Mouse (Mus musculus): ENCODE data around the gene Oscp1.

The Oscp1 gene

DNA sequence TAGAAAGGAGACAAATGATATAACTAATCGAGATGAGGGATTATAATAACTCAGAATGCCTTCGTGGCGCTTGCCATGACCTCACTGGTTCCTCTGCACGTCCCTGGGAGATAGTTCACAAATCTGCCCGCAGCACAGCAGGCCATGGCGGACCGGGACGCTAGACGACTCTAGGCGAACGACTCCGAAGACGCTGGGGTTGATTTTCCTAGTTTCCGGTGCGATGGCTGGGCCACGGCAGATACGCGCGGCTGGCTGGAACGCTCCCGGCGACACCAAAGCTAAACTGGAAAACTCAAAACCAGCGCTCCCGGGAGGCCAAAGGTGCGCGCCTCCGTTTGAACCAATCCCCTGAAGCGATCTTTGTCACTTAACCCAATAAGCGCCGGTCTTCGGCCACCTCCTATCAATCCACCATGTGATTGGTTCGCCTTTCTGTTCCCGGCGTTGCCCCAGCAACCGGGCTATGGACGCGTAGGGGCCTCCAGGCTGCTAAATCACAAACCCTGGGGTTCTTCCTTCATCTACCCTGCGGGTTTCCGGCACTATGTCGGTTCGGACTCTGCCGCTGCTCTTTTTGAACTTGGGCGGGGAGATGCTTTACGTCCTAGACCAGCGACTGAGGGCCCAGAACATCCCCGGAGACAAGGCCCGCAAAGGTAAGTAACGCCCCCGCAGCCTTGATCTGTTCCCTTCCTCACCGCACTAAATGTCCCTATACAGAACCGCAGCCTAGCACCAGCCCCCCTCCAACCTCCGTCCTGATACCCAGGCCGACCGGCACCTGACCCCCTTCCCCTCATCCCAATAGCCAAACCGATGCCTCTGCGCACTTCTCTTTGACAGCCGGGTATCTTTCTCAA is at the start of gene Oscp1:
TSS of gene Oscp1 (plus strand) at position 432 of the 863 bp plus-strand sequence.
- peak; percentile 91 to 94 for DNase-seq

DNA sequence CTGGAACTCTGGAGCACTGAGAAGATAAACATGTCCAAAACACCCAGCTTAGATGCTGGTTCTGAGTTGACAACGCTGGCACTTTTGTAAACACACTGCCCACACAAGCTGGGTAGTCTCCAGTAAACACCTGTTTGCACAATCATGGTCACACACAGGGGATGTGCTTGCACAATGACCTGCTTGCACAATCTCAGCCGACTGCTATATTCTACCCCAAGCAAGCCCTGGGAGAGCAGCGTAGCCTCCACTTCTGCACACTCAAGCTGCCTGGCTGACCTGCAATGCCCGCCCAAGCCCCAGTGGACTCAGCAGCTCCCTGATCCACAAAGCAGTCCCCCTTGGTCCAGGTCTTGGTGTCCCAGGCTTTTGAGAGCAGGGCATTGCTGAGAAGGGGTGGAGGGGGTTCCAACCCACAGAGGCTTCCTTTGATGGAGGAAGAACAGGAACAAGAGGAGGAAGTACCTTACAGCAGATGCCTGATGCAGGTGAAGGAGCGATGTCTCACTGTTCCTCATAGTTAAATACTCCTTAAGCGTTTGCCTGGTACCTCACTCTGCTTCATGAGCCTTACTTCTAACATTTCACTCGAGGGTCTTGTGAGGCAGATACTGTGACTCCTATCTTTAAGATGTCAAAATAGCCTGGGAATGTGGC is 40.6 kb upstream of the Oscp1 start:
- peak; percentile 49 to 60 for DNase-seq

DNA sequence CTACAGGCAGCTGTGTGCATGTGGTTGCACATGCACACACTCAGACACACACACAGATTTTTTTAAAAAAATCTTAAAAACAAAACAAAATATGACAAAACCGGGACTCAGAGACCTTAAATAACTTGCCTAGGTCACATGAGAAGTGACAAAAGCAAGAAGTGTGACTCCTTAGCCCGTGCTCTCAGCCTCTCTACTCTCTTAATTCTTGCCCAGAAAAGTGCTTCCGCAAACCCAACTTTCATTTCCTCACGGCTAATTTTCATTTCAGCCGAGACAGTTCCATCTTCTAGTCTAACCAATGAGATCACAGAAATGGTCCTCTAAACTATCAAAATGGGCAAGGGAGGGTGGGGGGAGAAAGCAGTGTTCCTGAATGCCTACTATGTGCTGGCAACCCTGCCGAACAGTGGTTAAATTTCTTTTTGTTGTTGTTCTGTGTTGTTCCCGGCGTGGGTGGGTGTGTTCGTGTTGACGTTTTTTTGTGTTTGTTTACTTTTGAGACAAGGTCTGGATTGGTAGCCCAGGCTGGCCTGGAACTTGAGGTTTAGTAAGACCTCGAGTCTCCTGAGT is 39.3 kb upstream of the Oscp1 start:
- DNase-seq, result peak in 1 of 2 experiments; percentile 18

DNA sequence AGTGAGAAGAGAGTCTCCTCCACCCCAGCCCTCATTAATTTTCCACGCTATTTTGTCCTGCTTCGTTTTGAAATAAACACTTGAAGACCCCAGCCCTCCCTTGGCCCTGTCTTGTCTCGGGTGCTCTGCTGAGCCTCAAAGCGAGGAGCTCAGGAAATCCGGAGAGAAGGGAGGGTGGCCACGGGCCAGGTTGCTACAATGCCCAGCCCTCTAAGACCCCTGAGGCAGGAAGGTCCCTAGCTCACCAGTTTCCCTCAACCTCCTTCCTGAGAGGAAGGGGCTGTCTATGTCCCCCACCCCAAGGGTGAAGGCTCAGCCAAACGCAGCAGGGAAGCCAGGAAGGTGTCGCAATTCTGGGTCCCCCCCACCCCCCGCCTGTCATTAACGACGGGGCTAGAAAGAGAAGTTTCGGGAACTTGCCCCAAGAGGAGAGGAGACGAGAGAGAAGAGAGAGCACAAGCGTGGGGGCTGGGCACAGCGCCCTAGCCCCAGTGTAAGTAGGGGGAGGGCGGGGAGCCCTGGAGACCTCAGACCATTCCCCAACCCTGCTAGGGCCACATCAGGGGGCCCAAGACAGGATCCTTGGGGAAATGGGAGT is 34.0 kb upstream of the Oscp1 start, which contains the start of gene Csf3r:
TSS of gene Csf3r (plus strand) at position 248 of the 598 bp plus-strand sequence.
- DNase-seq, result no peak

DNA sequence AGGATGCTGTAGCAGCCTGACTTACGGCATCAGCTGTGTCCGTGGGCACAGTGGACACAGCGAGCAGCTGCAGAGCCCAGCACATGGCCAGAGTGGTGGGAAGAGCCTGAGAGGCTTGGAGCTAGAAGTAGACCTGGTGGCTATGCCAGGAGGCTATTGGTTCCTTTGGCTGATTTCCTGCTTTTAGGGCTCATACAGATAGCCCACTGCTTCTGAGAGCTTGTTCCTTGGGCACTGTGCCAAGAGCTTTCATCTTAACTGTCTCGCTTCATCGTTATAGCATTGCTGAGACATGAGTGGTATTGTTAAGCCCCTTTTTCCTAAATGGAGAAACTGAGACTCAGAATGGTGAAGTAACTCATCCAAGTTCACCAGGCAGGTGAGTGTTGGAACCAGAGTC is 32.6 kb upstream of the Oscp1 start:
- no peak for DNase-seq

DNA sequence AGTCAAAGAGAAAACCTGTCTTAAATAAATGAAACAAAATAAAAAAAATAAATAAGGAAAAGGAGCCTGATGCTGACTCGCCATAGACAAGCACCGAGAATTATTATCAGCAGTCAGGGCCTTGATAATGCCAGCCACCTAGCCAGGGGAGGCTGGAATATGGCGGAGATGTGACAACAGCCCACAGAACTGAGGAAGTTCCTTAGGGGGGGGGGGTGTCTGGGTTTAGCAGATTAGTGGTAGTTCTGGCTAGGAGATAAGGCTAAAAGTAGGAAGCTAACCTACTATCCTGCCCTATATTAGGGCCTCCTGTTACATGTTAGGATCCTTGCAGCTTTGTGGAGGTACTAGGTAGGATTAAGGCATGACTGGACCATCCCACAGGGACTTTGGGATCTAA is 30.4 kb upstream of the Oscp1 start:
- DNase-seq, result no peak

DNA sequence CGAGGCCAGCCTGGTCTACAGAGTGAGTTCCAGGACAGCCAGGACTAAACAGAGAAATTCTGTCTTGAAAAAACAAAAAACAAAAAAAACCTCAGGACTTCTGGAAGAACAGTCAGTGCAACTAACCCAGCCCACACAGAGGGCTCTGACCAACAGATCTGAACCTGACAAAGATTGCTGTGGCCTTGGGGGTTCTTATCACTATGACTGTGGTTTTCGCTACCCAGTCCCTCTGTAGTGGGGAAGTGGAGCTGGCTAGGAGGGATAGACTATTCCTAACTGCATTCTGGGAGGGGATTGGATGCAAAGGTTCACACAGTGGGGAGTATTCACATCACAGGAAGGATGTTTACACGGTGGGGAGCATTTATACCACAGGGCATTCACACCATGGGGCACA is 29.3 kb upstream of the Oscp1 start:
- no peak for DNase-seq

DNA sequence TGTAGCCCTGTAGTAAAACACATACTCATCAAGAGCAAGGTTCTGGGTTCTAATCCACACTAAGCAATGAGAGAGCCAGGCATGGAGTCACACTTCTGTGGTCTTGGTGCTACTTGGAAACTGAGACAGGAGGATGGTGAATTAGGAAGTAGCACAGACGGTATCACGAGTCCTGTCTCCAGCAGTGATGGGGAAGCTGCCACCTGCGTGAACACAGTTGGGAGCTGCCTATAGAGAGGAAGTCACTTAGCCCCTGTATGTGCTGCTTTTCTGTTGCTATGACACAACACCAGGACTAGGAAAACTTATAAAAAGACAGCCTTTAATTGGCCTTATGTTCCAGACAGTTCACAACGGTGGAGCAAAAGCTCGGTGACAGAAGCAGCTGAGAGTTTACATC is 27.7 kb upstream of the Oscp1 start:
- no peak for DNase-seq

DNA sequence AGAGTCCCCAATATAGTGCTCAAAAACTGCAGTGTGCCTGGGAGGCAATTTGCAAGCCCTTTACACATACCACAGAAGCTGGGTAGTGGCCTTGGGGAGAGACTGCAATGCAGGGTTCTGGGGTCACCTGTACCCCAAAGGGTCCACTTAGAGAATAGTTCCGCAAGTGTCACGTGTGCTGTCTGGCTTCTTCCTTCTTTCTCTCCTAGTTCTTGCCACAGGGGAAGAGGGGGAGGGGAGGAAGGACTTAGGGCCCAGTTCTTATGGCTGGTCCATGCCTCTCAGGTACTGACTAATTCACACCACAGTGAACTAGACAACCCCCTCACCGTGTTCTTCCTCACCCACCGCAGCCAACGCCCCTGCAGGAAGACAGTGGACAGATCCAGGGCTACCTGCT is 23.0 kb upstream of the Oscp1 start:
- peak in 1 of 2 experiments; percentile 13 for DNase-seq

DNA sequence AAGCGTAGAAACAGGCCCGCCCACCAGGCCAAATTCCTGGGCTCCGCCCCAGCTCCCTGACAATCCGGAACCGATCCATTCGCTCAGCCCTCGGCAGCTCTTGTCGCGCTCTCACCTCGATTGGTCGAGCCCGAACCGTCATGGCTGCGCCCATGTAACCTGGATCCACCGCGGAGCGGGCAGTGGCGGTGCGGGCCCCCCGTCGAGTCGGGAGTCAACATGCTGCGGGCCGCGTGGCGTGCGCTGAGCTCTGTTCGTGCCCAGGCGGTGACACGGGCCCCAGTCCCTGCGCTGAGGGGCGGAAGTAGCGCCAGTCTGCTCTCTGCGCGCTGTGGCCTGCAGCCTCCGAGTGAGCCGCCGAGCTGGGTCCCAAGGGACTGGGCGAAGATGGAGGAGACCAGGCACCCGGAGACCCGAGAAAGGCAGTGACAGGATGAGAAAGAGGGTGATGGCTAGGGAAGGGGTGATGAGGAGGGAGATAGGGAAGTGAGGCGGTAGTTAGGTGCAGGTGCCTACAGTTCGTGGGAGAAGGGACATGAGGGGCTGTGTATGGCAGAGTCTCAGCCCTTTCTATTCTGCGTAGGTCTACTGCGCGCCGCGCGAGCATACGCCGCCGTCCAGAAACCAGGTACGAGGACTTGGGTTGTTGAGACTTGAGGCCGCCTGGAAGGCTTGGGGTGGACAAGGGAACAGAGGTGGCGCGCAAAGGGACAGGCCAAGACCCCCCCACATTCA is 11.3 kb upstream of the Oscp1 start, which contains the start of gene Mrps15:
TSS of gene Mrps15 (plus strand) at position 75 of the 735 bp plus-strand sequence.
- DNase-seq, result peak; percentile 89 to 91

DNA sequence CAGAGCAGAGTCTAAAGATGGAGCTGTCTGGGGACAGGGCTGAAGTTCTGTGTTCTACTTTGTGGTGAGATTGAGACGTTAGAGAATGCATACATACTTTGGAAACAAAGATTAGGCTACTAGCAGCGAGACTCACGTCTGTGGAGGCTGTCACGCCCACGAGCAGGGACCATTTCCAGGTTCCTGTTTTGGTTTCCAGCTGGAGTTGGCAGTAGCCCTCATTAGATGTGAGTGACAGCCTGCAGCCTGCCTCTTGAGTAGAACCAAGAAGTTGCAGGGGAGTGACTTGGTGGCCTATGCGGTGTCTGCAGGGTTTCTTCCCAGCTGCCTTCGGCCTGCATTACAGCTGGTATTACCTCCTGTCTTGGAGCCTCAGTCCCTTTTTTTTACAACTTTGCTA is 6.7 kb upstream of the Oscp1 start:
- peak; percentile 48 to 62 for DNase-seq

DNA sequence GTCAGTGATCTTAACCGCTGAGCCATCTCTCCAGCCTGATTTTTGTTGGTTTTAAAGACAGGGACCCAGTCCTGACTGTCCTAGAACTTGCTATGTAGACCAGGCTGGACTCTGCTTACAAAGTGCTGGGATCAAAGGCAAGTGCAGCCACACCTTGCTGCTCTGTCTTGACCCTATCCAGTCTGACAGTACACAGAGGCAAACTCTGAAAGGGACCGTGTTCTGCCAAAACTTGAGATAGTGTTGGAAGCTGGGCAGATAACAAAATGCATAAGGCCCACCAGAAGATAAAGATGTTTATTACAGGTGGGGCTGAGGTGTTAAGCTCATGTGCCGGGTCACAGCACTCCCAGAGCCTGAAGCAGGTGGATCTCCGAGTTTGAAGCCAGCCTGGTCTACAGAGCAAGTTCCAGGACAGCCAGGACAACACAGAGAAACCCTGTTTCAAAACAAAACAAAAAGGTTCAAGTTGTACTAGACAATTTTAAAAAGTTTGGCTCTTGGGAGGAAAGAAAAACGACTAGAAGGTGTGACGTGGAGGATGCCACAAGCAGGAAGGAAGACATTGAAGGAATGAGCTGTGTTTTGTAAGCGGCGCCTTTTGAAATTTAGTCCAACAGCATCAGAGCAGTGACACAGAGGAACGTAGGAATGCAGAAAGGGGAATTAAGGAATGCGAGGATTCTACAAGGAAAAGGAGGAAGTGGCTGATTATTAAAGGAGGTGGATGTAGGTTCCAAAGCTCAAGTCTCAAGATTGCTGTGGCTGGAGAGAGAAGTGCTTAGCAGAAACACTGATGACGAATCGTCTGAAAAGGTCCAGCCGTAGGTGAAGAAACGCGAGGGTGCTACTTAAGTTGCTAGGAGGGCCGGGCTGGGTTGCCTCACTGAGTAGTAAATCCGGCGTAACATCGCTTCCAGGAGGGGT is 895 bp upstream of the Oscp1 start:
- no peak for DNase-seq

DNA sequence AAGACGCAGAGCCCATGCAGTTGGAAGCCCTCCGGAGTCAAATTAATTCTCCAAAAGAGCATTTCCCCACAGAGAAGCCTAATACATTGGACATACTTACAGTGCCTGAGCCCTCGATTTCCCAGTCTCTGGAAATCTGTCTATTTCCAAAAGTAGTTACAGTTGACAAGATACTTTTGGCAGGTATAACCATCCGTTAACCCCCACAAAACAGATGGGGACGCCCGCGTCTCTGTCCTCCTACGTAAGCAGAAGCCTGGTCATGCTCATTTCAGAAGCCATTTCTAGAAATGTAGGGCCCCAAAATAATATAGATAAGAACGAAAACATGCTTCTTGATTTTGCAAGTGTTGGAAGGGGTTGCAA is 615 bp downstream of the Oscp1 start:
- no peak for DNase-seq

DNA sequence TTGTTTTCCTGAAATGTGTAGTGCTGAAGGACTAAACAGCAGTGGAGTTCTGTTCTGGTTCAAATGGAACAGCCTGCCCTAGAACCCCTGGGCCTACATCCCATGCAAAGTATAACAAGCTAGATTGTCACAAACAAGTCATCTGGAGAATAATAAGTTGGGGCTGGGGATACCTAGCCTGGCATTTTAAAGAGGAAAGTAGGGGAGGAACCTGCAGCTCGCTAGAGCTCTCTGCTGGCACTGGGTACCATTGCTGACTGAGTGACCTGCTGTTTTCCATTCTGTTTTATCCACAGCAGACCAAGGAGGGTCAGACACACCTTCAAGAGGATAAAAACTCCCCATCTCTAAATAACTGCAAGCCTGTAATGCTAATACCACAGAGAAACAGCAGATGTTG is 4.5 kb downstream of the Oscp1 start:
- no peak for DNase-seq

DNA sequence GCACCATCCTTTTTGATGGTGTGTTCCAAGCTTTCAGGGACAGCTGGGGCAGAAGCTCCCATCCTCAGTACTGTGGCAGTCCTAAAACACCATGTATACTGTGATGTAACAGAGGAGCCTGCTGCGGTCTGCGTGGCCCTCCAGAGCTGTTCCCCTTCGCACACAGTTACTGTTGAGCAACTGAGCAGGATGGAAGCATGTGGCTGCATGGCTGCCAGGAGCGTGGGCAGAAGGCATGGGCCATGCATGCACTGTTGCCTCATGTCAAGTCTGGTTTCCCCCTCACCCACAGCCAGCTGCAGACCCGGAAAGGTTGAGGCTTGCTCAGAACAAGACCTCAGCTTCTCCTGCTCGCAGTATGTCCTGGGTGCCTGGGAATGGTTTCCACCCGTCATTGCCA is 6.9 kb downstream of the Oscp1 start:
- DNase-seq, result peak; percentile 45 to 58

DNA sequence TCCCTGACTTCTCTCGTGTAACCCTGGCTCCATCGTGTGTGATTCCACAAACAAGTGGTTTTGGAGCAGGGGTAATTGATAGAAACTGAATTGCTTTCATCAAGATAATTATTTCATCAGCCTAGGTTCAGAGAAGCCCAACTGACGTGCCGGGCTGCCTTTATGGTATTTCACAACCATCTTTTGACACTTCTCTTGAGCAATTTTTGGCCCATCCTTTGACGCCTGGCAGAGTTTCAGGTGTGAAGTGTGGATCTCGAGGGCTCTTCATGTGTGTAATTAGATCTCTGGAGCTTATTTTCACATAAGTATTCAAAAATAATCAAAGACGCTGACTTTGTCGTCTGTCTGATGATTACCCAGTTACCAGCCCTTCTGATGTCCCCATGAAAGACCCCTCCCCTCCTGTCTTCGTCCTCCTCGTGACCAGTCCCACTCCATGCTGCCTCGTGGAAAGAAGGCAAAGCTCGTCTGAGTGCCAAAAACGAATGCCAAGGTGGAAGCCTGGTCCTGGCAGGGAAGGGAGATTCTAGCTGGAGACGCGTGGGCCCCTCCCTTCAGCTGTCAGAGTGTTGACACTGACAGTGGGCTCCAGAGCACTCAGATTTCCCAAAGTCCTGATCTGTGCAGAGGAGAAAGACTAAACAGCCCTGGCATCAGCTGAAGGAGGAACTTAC is 9.2 kb downstream of the Oscp1 start:
- DNase-seq, result peak; percentile 74 to 76

DNA sequence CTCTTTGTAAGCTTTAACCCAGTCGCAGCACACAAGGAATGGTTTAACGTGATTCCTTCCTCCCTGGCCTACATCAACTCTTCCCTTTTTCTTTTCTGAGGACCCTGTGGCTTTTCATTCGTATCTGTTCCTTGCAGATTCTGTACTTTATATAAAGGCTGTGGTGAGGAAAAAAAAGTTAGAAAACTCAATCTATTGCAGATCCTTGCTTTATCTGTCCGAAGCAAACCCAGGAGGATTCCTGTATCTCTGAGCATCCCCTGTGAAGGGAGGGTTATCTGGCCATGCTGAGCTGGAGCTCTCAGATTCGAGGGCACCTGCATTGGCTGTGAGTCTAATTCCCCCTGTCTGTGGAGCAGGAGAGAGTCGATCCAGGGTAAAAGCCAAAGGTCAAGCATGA is 10.5 kb downstream of the Oscp1 start:
- DNase-seq, result no peak

DNA sequence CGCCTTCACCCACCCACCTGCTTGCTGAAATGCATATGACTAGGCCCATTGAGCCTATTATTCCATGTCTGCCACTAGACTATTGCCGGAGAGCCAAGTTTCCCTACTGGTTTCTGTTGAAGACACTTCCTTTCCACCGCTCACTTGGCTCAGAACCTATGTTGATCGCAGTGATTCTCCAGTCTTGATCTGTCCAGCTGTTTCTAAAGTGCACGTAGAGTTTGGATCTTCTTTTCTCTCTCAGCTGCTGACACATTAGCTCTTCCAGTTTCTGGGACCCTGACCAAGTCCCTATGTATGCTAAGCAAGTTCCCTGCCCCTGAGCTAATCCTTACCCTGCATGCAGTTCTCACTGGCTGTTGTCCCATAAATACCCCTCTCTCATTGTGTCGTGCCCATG is 19.5 kb downstream of the Oscp1 start:
- DNase-seq, result no peak

DNA sequence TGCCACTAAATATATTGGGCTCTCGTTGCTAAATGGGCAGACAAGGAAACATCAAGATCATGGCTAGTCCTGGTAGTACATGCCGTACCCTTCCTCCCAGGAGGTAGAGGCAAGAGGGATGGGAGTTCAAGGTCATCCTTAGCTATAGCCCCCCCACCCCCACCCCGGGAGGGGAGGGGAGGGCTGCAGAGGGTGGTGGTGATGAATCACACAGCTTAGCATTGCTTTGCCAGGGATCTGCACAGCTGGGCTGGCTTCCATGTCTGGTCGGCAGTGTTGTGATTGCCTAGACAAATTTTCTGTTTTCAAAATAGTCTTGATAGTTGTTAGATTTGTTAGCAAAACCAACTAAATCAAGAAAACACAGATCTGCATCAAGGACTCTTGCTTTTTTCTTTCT is 20.9 kb downstream of the Oscp1 start:
- DNase-seq, result no peak

DNA sequence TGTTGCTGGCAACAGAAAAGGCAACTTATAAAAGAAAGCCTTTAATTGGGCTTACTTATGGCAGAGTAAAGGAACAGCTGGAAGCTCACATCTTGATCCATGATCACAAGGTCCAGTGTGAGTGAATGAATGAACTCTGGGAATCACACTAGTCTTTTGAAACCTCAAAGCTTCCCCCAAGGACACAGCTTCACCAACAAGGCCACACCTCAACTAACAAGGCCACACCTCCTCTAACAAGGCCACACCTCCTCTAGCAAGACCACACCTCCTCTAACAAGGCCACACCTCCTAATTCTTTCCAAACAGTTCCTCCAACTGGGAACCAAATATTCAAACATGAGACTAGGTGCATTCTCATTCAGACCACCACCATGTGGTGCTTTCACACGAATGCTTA is 23.2 kb downstream of the Oscp1 start:
- no peak for DNase-seq

DNA sequence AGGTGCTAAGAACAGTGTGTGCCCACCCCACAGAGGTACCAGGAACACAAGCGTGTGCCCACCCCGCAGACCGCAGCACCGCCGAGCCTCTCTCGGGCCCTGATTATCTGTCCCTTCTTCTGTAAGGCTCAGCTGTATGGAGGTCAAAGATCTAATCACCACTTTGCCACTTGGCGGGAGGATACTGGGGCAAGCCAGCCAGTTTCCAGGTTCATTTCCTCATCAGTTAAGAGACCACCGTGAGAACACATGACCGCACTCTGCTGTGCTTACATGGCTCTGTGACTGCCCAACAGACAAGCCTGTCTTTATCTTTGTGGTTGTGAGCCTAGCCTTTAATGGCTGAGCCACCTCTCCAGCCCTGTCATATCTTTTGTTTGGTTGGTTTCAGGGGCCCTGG is 24.7 kb downstream of the Oscp1 start:
- no peak for DNase-seq
